8 mouse cellular contexts compared by ENCODE assay signal in the genomic region with DNA sequence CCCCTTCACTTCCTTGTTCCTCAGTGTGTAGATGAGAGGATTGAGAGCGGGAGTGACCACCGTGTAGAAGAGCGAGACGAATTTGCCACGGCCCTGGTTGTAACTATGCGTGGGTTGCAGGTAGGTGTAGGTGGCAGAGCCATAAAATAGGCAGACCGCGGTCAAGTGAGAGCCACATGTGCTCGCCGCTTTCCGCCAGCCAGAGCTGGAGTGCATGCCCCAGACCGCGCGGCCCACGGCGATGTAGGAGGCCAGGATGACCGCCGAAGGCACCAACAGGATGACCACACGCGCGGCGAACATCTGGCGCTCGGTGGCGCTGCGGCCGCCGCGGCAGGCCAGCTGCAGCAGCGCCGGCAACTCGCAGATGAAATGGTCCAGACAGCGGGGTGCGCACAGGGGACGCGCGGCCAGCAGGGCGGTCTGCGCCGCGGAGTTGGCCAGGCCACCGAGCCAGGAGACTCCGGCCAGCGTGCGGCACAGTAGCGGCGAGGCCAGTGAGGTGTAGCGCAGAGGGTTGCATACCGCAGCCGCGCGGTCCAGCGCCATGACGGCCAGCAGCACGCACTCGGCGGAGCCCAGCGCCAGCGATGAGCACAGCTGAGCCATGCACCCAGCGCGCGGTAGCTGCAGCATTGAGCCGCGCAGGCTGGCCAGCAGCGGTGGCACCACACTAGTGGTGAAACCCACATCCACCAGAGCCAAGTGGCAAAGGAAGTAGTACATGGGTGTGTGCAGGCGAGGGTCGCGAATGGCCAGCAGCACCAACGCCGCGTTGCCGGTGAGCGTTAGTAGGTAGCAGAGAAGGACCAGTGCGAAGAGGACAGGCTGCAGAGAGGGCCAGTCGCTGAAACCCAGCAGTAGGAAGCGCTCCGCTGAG. TPM values are rescaled to one million over a fixed set of nuclear protein-coding genes. Genes with fewer than 3 reads are reported as not detected.
A peak's percentile ranks its signal among the peaks of the same experiment; 100 is the strongest.
DNase-seq lines count a peak whose midpoint lies in the region; ATAC-seq and TF ChIP-seq lines count a peak whose summit lies in the region.

No protein-coding gene starts in this region.

- H3K9ac ChIP-seq in ES-E14 (ENCODE audit: insufficient read depth, low read depth, low read length, poor library complexity, severe bottlenecking): peak overlapping the region; percentile 31
- H3K9ac ChIP-seq in embryonic facial prominence, embryonic 14.5 days (ENCODE audit: low read depth, low read length): peak overlapping the region; percentile 42
- peak overlapping the region; percentile 71 for H3K9ac ChIP-seq in hindbrain, embryonic 12.5 days

- no peak for TF ChIP-seq POLR2A in thymus, adult 2 months (IDR thresholded peaks at IDR 0.05; ENCODE audit: control insufficient read depth, extremely low read depth, insufficient read depth, low read length, poor library complexity)

- H3K9me3 ChIP-seq in ES-E14 (ENCODE audit: control insufficient read depth, insufficient read depth, low read depth, low read length): no peaks in the 10 kb centered on the region
- no peaks in the 10 kb centered on the region for H3K9me3 ChIP-seq in embryonic facial prominence, embryonic 14.5 days (ENCODE audit: control insufficient read depth, low read length)
- no peaks in the 10 kb centered on the region for H3K9me3 ChIP-seq in hindbrain, embryonic 12.5 days (replicated peaks)

- peak overlapping the region; percentile 93 for H3K4me2 ChIP-seq in embryonic facial prominence, embryonic 14.5 days (ENCODE audit: low read depth, low read length)
- peak overlapping the region; percentile 95 for H3K4me2 ChIP-seq in hindbrain, embryonic 12.5 days (replicated peaks)

- no peak overlapping the region for H3K27ac ChIP-seq in gastrocnemius, adult 2 months
- no peak overlapping the region for H3K27ac ChIP-seq in ES-E14 (ENCODE audit: insufficient read depth, low read depth, low read length, poor library complexity, severe bottlenecking)
- no peak overlapping the region for H3K27ac ChIP-seq in embryonic facial prominence, embryonic 14.5 days (replicated peaks; ENCODE audit: low read depth, low read length)
- no peak overlapping the region for H3K27ac ChIP-seq in hindbrain, embryonic 12.5 days
- no peak overlapping the region for H3K27ac ChIP-seq in thymus, adult 2 months (ENCODE audit: control insufficient read depth, insufficient read depth, low read length)

- ATAC-seq in embryonic facial prominence, embryonic 14.5 days (ENCODE audit: low read depth): peak; percentile 80
- ATAC-seq in hindbrain, embryonic 12.5 days (ENCODE audit: low FRiP score): peak; percentile 91

- DNase-seq in gastrocnemius, adult 2 months: peak; percentile 30
- no peak for DNase-seq in gastrocnemius, adult 8-10 months (ENCODE audit: low spot score in 2 of 2)
- DNase-seq in ES-E14 (ENCODE audit: low read depth, low spot score): no peak
- DNase-seq in embryonic facial prominence, embryonic 14.5 days (ENCODE audit: low spot score): peak; percentile 12
- DNase-seq in liver: peak; percentile 6
- DNase-seq in right cerebral cortex, adult 18-20 months: peak; percentile 41
- no peak for DNase-seq in thymus, adult 2 months

- peaks cover 1 to 4% of the 10 kb centered on the region in 2 experiments; a peak in 1 of 4 replicates for H3K4me1 ChIP-seq in ES-E14 (ENCODE audit: control insufficient read depth in 2 of 2, insufficient read depth in 2 of 2, low read length in 2 of 2, poor library complexity in 1 of 2)
- H3K4me1 ChIP-seq in embryonic facial prominence, embryonic 14.5 days (ENCODE audit: control insufficient read depth, insufficient read depth, low read length): no peaks in the 10 kb centered on the region
- H3K4me1 ChIP-seq in hindbrain, embryonic 12.5 days: peaks cover 4% of the 10 kb centered on the region
- H3K4me1 ChIP-seq in thymus, adult 2 months (replicated peaks; ENCODE audit: control insufficient read depth, insufficient read depth, low read length): no peaks in the 10 kb centered on the region

- intact Hi-C loops in gastrocnemius, adult 2 months (cut with DNase I): no loop called here

- H3K4me3 ChIP-seq in gastrocnemius, adult 2 months: peak overlapping the region; percentile 54
- peak overlapping the region; percentile 71 to 73 for H3K4me3 ChIP-seq in ES-E14 (ENCODE audit: insufficient read depth in 1 of 2, low read depth in 1 of 2, low read length in 2 of 2, poor library complexity in 1 of 2, severe bottlenecking in 1 of 2)
- peak overlapping the region; percentile 54 for H3K4me3 ChIP-seq in embryonic facial prominence, embryonic 14.5 days (ENCODE audit: low read depth, low read length)
- H3K4me3 ChIP-seq in hindbrain, embryonic 12.5 days: peak overlapping the region; percentile 66
- H3K4me3 ChIP-seq in thymus, adult 2 months (ENCODE audit: control insufficient read depth, insufficient read depth, low read length): no peak overlapping the region

- in situ Hi-C loops in ES-E14 (cut with MboI; ENCODE audit: low sequenced_read_pairs in 2 of 2, unreplicated experiment in 2 of 2): no loop called here

- WGBS in embryonic facial prominence, embryonic 14.5 days: 2% methylated on average over 49 of the region's 77 CpGs
- WGBS in hindbrain, embryonic 12.5 days: under 1% methylated on average over 77 of the region's 77 CpGs
- WGBS in thymus, adult 2 months: 3% methylated on average over 77 of the region's 77 CpGs

- no peak for TF ChIP-seq CTCF in gastrocnemius, adult 2 months (IDR thresholded peaks at IDR 0.05)
- TF ChIP-seq CTCF in thymus, adult 2 months (IDR thresholded peaks at IDR 0.05; ENCODE audit: borderline replicate concordance, control insufficient read depth, extremely low read depth, insufficient read depth, low read length, poor library complexity): no peak

- H3K27me3 ChIP-seq in embryonic facial prominence, embryonic 14.5 days (replicated peaks; ENCODE audit: control insufficient read depth, insufficient read depth, low read length): peaks cover 30% of the 10 kb centered on the region
- H3K27me3 ChIP-seq in hindbrain, embryonic 12.5 days: peaks cover 34% of the 10 kb centered on the region
- H3K27me3 ChIP-seq in thymus, adult 2 months (ENCODE audit: control insufficient read depth, insufficient read depth, low read length): peaks cover 3% of the 10 kb centered on the region; the same call in 1 of the 2 replicates

- no peaks in the 10 kb centered on the region for H3K36me3 ChIP-seq in ES-E14 (ENCODE audit: control insufficient read depth, insufficient read depth, low read length, poor library complexity, severe bottlenecking)
- H3K36me3 ChIP-seq in embryonic facial prominence, embryonic 14.5 days (ENCODE audit: control insufficient read depth, insufficient read depth, low read length): no peaks in the 10 kb centered on the region
- no peaks in the 10 kb centered on the region for H3K36me3 ChIP-seq in hindbrain, embryonic 12.5 days
- no peaks in the 10 kb centered on the region for H3K36me3 ChIP-seq in thymus, adult 2 months (ENCODE audit: control insufficient read depth, insufficient read depth, low read length)

TF ChIP-seq in ES-E14, 5 proteins besides CTCF, POLR2A, EP300 and RAD21:
- TF ChIP-seq HCFC1 (IDR thresholded peaks at IDR 0.05; ENCODE audit: borderline replicate concordance, insufficient read depth, low read length) (no peak), ZC3H11A (IDR thresholded peaks at IDR 0.05; ENCODE audit: borderline replicate concordance, low read depth, low read length) (no peak), CHD2 (IDR thresholded peaks at IDR 0.05; ENCODE audit: low read depth, low read length) (no peak), ZNF384 (IDR thresholded peaks at IDR 0.05; ENCODE audit: low read depth, low read length) (no peak), MAFK (IDR thresholded peaks at IDR 0.05; ENCODE audit: insufficient read depth, low read depth, low read length) (no peak)

RNA-seq across cellular contexts. Expression of gene Ubd, which starts 3.4 kb away (rescaled TPM):
- total RNA-seq in gastrocnemius, adult 2 months (2021): not detected
- not detected for total RNA-seq in gastrocnemius, adult 8-10 months (2022)
- not detected in 2 replicates for total RNA-seq in ES-E14 (2012; rRNA removed)
- polyA plus RNA-seq in embryonic facial prominence, embryonic 14.5 days (2014; fragmentation: Nextera tagmentation; extraction: Ambion mirVana): 0.22 TPM in 1 of 2 replicates, not detected in the other
- not detected in 2 replicates for polyA plus RNA-seq in hindbrain, embryonic 12.5 days (2016; fragmentation: Nextera tagmentation; extraction: Ambion mirVana)
- polyA plus RNA-seq in thymus, adult 2 months (2012; rRNA removed): 34.0 and 39.1 TPM in 2 replicates

RNA-seq across cellular contexts. Expression of gene Olfr94, which starts 3.7 kb away (rescaled TPM):
- total RNA-seq in gastrocnemius, adult 2 months (2021): not detected
- total RNA-seq in gastrocnemius, adult 8-10 months (2022): not detected
- total RNA-seq in ES-E14 (2012; rRNA removed): not detected in 2 replicates
- polyA plus RNA-seq in embryonic facial prominence, embryonic 14.5 days (2014; fragmentation: Nextera tagmentation; extraction: Ambion mirVana): 0.10 and 0.21 TPM in 2 replicates
- polyA plus RNA-seq in hindbrain, embryonic 12.5 days (2016; fragmentation: Nextera tagmentation; extraction: Ambion mirVana): not detected in 2 replicates
- not detected in 2 replicates for polyA plus RNA-seq in thymus, adult 2 months (2012; rRNA removed)

RNA-seq across cellular contexts. Expression of gene Olfr95, which starts 15.8 kb away (rescaled TPM):
- total RNA-seq in gastrocnemius, adult 2 months (2021): not detected
- total RNA-seq in gastrocnemius, adult 8-10 months (2022): not detected
- not detected in 2 replicates for total RNA-seq in ES-E14 (2012; rRNA removed)
- polyA plus RNA-seq in embryonic facial prominence, embryonic 14.5 days (2014; fragmentation: Nextera tagmentation; extraction: Ambion mirVana): not detected in 2 replicates
- not detected in 2 replicates for polyA plus RNA-seq in hindbrain, embryonic 12.5 days (2016; fragmentation: Nextera tagmentation; extraction: Ambion mirVana)
- polyA plus RNA-seq in thymus, adult 2 months (2012; rRNA removed): 0.03 TPM in 1 of 2 replicates, not detected in the other

RNA-seq across cellular contexts. Expression of gene Olfr96, which starts 22.9 kb away (rescaled TPM):
- total RNA-seq in gastrocnemius, adult 2 months (2021): not detected
- total RNA-seq in gastrocnemius, adult 8-10 months (2022): not detected
- total RNA-seq in ES-E14 (2012; rRNA removed): not detected in 2 replicates
- 0.29 TPM in 1 of 2 replicates, not detected in the other for polyA plus RNA-seq in embryonic facial prominence, embryonic 14.5 days (2014; fragmentation: Nextera tagmentation; extraction: Ambion mirVana)
- not detected in 2 replicates for polyA plus RNA-seq in hindbrain, embryonic 12.5 days (2016; fragmentation: Nextera tagmentation; extraction: Ambion mirVana)
- not detected in 2 replicates for polyA plus RNA-seq in thymus, adult 2 months (2012; rRNA removed)

RNA-seq across cellular contexts. Expression of gene Olfr93, which starts 35.8 kb away (rescaled TPM):
- not detected for total RNA-seq in gastrocnemius, adult 2 months (2021)
- not detected for total RNA-seq in gastrocnemius, adult 8-10 months (2022)
- not detected in 2 replicates for total RNA-seq in ES-E14 (2012; rRNA removed)
- not detected in 2 replicates for polyA plus RNA-seq in embryonic facial prominence, embryonic 14.5 days (2014; fragmentation: Nextera tagmentation; extraction: Ambion mirVana)
- polyA plus RNA-seq in hindbrain, embryonic 12.5 days (2016; fragmentation: Nextera tagmentation; extraction: Ambion mirVana): not detected in 2 replicates
- 0.09 TPM in 1 of 2 replicates, not detected in the other for polyA plus RNA-seq in thymus, adult 2 months (2012; rRNA removed)

Comparison
In these comparisons a context has a peak if more than half of its experiments do, and no peak if none do; other contexts are left out.
1. DNase-seq: peak in gastrocnemius, adult 2 months (single experiment), embryonic facial prominence, embryonic 14.5 days (single experiment), liver (single experiment) and right cerebral cortex, adult 18-20 months (single experiment); none in gastrocnemius, adult 8-10 months (0 of 2), ES-E14 (single experiment) and thymus, adult 2 months (single experiment).
2. Peak in every context shown above with its lines, with median percentiles within 50 percentile points of each other: H3K9ac ChIP-seq.